Mouse (Mus musculus): Measurements from ENCODE around the gene Fbln2. TPM values are rescaled to one million over a fixed set of nuclear protein-coding genes. Genes with fewer than 3 reads are reported as not detected.

The Fbln2 gene
- total and polyA plus RNA-seq, 3 experiments = 0.81 TPM; not detected in 2

DNA sequence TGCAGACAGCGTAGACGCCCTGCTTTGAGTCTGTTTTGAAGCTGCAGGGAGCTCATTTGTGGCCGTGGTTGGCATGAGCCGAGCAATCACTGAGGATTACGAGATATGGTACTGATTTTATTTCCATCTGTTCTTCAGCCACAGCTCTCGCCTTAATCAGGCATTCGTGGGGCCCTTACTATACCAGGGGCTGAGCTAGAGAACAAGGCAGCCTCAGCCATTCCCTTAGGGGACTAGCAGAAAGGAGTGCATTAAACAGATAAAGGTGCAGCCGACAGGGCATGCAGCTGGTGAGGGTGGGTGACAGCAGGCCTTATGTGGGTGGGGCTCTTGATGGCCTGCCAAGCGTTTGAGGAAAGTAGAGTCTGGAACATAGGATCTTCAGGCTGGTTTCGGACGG, 23.8 kb downstream of the Fbln2 start:
- Histone ChIP-seq H3K4me2 (ENCODE audit: insufficient read depth, low read depth, poor library complexity, severe bottlenecking) (no peak overlapping the region), H3K4me1 (ENCODE audit: control insufficient read depth in 1 of 2, insufficient read depth in 2 of 2) (peaks cover 0 to 4% of the 10 kb centered on the region in 2 experiments; a peak in 1 of 4 replicates), H3K79me2 (replicated peaks; ENCODE audit: control insufficient read depth, extremely low read depth, insufficient read depth, poor library complexity, severe bottlenecking) (no peaks in the 10 kb centered on the region), H3K36me3 (replicated peaks in 1 of 2; ENCODE audit: control insufficient read depth in 1 of 2, insufficient read depth in 1 of 2, low read length in 1 of 2) (no peaks in the 10 kb centered on the region), H3K9ac (ENCODE audit: insufficient read depth, low read depth) (no peak overlapping the region), H3K4me3 (replicated peaks in 1 of 3; ENCODE audit: low read depth in 2 of 3, low read length in 2 of 3, poor library complexity in 1 of 3) (no peak overlapping the region), H3K27me3 (replicated peaks) (peaks cover 97% of the 10 kb centered on the region), H3K9me3 (replicated peaks; ENCODE audit: low read length) (no peaks in the 10 kb centered on the region), H3K27ac (ENCODE audit: insufficient read depth, low read depth) (no peak overlapping the region)
- dilution Hi-C loops (cut with MboI; ENCODE audit: extremely low pct_ligation_motif_present, extremely low pct_unique_long_range_greater_than_20kb, low sequenced_read_pairs) = no loop called here
- in situ Hi-C loops (cut with MboI; ENCODE audit: low pct_ligation_motif_present, low pct_unique_long_range_greater_than_20kb, low sequenced_read_pairs) = no loop called here
- TF ChIP-seq TCF12 (IDR thresholded peaks at IDR 0.05; ENCODE audit: low read depth, low read length) = no peak
- TF ChIP-seq RCOR1 (conservative IDR thresholded peaks at IDR 0.05; ENCODE audit: low read depth, low read length) = no peak
- no peak for TF ChIP-seq ZMIZ1 (IDR thresholded peaks at IDR 0.05; ENCODE audit: low read depth, low read length)
- TF ChIP-seq MAZ (IDR thresholded peaks at IDR 0.05; ENCODE audit: low read depth, low read length) = no peak
- no peak for TF ChIP-seq CHD1 (IDR thresholded peaks at IDR 0.05; ENCODE audit: low read depth, low read length)
- no peak for TF ChIP-seq PAX5 (IDR thresholded peaks at IDR 0.05; ENCODE audit: low read length)
- DNase-seq (ENCODE audit: extremely low read depth) = no peak

DNA sequence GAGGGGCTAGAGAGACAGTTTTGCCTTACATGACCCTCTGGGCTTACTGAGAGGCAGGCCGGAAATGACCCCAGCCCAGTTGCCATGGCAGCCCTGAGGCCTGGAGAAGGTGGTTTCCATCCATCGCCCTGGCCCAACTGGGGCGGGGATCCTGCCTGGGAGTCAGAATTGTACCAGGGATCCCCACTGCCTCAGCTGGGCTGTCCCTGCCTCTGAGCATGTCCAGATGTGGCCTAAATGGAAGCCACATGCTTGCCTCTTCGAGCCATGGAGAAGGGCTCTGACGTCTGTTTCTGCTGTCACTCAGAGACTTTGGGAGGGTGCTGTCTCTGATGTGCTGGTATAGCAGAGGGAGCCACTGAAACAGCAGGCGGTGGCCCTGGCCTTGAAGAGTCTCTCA, 24.2 kb downstream of the Fbln2 start:
- Histone ChIP-seq H3K27ac (ENCODE audit: insufficient read depth, low read depth) (no peak overlapping the region), H3K27me3 (replicated peaks) (peaks cover 98% of the 10 kb centered on the region), H3K79me2 (replicated peaks; ENCODE audit: control insufficient read depth, extremely low read depth, insufficient read depth, poor library complexity, severe bottlenecking) (no peaks in the 10 kb centered on the region), H3K4me2 (ENCODE audit: insufficient read depth, low read depth, poor library complexity, severe bottlenecking) (no peak overlapping the region), H3K4me3 (replicated peaks in 1 of 3; ENCODE audit: low read depth in 2 of 3, low read length in 2 of 3, poor library complexity in 1 of 3) (no peak overlapping the region), H3K36me3 (replicated peaks in 1 of 2; ENCODE audit: control insufficient read depth in 1 of 2, insufficient read depth in 1 of 2, low read length in 1 of 2) (no peaks in the 10 kb centered on the region), H3K9me3 (replicated peaks; ENCODE audit: low read length) (no peaks in the 10 kb centered on the region), H3K4me1 (ENCODE audit: control insufficient read depth in 1 of 2, insufficient read depth in 2 of 2) (peaks cover 0 to 4% of the 10 kb centered on the region in 2 experiments; a peak in 1 of 4 replicates), H3K9ac (ENCODE audit: insufficient read depth, low read depth) (no peak overlapping the region)
- in situ Hi-C loops (cut with MboI; ENCODE audit: low pct_ligation_motif_present, low pct_unique_long_range_greater_than_20kb, low sequenced_read_pairs) = no loop called here
- no peak for DNase-seq (ENCODE audit: extremely low read depth)
- dilution Hi-C loops (cut with MboI; ENCODE audit: extremely low pct_ligation_motif_present, extremely low pct_unique_long_range_greater_than_20kb, low sequenced_read_pairs) = no loop called here
- TF ChIP-seq ZKSCAN1 (IDR thresholded peaks at IDR 0.05; ENCODE audit: borderline replicate concordance, low read depth, low read length) = no peak
- TF ChIP-seq CHD2 (IDR thresholded peaks at IDR 0.05; ENCODE audit: low read length) = no peak
- no peak for TF ChIP-seq CTCF (conservative IDR thresholded peaks at IDR 0.05 in 1 of 2, IDR thresholded peaks at IDR 0.05 in 1 of 2; ENCODE audit: low read depth in 2 of 2, low read length in 2 of 2)
- TF ChIP-seq NRF1 (IDR thresholded peaks at IDR 0.05; ENCODE audit: low read depth, low read length) = no peak
- no peak for TF ChIP-seq ZMIZ1 (IDR thresholded peaks at IDR 0.05; ENCODE audit: low read depth, low read length)
- TF ChIP-seq SIN3A (IDR thresholded peaks at IDR 0.05; ENCODE audit: low read length) = no peak
- TF ChIP-seq RAD21 (IDR thresholded peaks at IDR 0.05; ENCODE audit: low read depth, low read length) = no peak
- TF ChIP-seq POLR2A (IDR thresholded peaks at IDR 0.05; ENCODE audit: low read depth, low read length) = no peak
- TF ChIP-seq MEF2A (IDR thresholded peaks at IDR 0.05; ENCODE audit: borderline replicate concordance, low read depth, low read length) = no peak
- TF ChIP-seq TBP (conservative IDR thresholded peaks at IDR 0.05; ENCODE audit: low read depth, low read length) = no peak
- TF ChIP-seq BHLHE40 (IDR thresholded peaks at IDR 0.05; ENCODE audit: low read depth, low read length) = no peak
- TF ChIP-seq MYC (IDR thresholded peaks at IDR 0.05; ENCODE audit: low read depth, low read length) = no peak
- TF ChIP-seq MAZ (IDR thresholded peaks at IDR 0.05; ENCODE audit: low read depth, low read length) = no peak

Data from CH12.LX (cell line).